Mouse (Mus musculus) forebrain, embryonic 11.5 days (tissue): ENCODE results near the gene Tmem145. TPM values are rescaled to one million over a fixed set of nuclear protein-coding genes. Genes with fewer than 3 reads are reported as not detected.

Experiments
- ATAC-seq: fragments of 200-750 bp; cut with Nextera tagmentation; replicated peaks from 2 replicates; pipeline ENCODE4 v1.8.0; 2017; ENCODE audit warnings: moderate TSS enrichment; ENCODE audit not compliant: low FRiP score
- DNase-seq: peaks from one replicate; pipeline ENCODE4 v3.0.0-alpha.2; 2017; ENCODE audit warnings: low spot score
- H3K27ac ChIP-seq: fragments of 300-500 bp; sonication (generic); 2 replicates; pipeline ENCODE4 v1.5.1; 2014; ENCODE audit warnings: low read depth, low read length
- H3K27me3 ChIP-seq: fragments of 300-500 bp; sonication (generic); 2 replicates; pipeline ENCODE4 v1.6.1; 2014; ENCODE audit warnings: mild to moderate bottlenecking, low read length, mixed read lengths; ENCODE audit not compliant: control insufficient read depth, insufficient read depth
- H3K36me3 ChIP-seq: fragments of 300-500 bp; sonication (generic); 2 replicates; pipeline ENCODE4 v1.6.1; 2014; ENCODE audit warnings: mild to moderate bottlenecking, low read length, moderate library complexity, mixed read lengths; ENCODE audit not compliant: control insufficient read depth, insufficient read depth
- H3K4me1 ChIP-seq: fragments of 300-500 bp; sonication (generic); replicated peaks from 2 replicates; pipeline ENCODE4 v1.6.1; 2014; ENCODE audit warnings: low read length, mixed read lengths; ENCODE audit not compliant: control insufficient read depth, insufficient read depth
- H3K4me2 ChIP-seq: fragments of 300-500 bp; sonication (generic); 2 replicates; pipeline ENCODE4 v1.6.1; 2014; ENCODE audit warnings: low read depth, mild to moderate bottlenecking, low read length, moderate library complexity, mixed read lengths; ENCODE audit not compliant: severe bottlenecking
- H3K4me3 ChIP-seq: fragments of 300-500 bp; sonication (generic); 2 replicates; pipeline ENCODE4 v1.5.1; 2014; ENCODE audit warnings: low read depth, low read length
- H3K9ac ChIP-seq: fragments of 300-500 bp; sonication (generic); 2 replicates; pipeline ENCODE4 v1.6.1; 2014; ENCODE audit warnings: low read length
- H3K9me3 ChIP-seq: fragments of 300-500 bp; sonication (generic); 2 replicates; pipeline ENCODE4 v1.6.1; 2016; ENCODE audit warnings: low read length, mixed read lengths; ENCODE audit not compliant: control insufficient read depth
- WGBS: fragments of 180-500 bp; shearing (Covaris S2); extraction: QIAGEN DNeasy Blood & Tissue Kit; methylation state at CpG from one replicate; pipeline ENCODE4 v1.1.7; 2014; 5-methylcytosine and 5-hydroxymethylcytosine counted together
- polyA plus RNA-seq: library from polyadenylated mRNA; unstranded; fragments of >200 nt; fragmentation: Nextera tagmentation; extraction: Ambion mirVana; gene quantifications from 2 replicates; pipeline ENCODE4 v1.2.1, GENCODE M21; 2014

The Tmem145 gene
- polyA plus RNA-seq, 1 experiment from 2014 or later = 6.7 TPM

- peak overlapping the region; percentile 51 for H3K27ac ChIP-seq
- H3K4me3 ChIP-seq = peak overlapping the region; percentile 82
- H3K4me2 ChIP-seq = peak overlapping the region; percentile 81
- ATAC-seq (peak; percentile 7; the same call in 1 of the 2 replicates), DNase-seq (no peak)
- peak overlapping the region; percentile 77 for H3K9ac ChIP-seq
- no peaks in the 10 kb centered on the region for H3K9me3 ChIP-seq
- H3K27me3 ChIP-seq = no peaks in the 10 kb centered on the region
- peaks cover 9% of the 10 kb centered on the region; the same call in 1 of the 2 replicates for H3K4me1 ChIP-seq
- WGBS = 5% methylated on average over 7 of the region's 7 CpGs
- no peaks in the 10 kb centered on the region; the same call in 1 of the 2 replicates for H3K36me3 ChIP-seq
These were observed 37.3 kb upstream of the Tmem145 start for GRCm38 (mm10) chr7:25268588-25268987.

GRCm38 (mm10) chr7:25269029-25269428, 36.9 kb upstream of the Tmem145 start:
- H3K36me3 ChIP-seq = no peaks in the 10 kb centered on the region; the same call in 1 of the 2 replicates
- WGBS = 43% methylated on average over 4 of the region's 4 CpGs
- no peak overlapping the region for H3K27ac ChIP-seq
- peak overlapping the region; percentile 81 for H3K4me2 ChIP-seq
- DNase-seq (peak; percentile 51), ATAC-seq (no peak)
- peak overlapping the region; percentile 77 for H3K9ac ChIP-seq
- peak overlapping the region; percentile 82 for H3K4me3 ChIP-seq
- no peaks in the 10 kb centered on the region for H3K27me3 ChIP-seq
- H3K4me1 ChIP-seq = peaks cover 9% of the 10 kb centered on the region; the same call in 1 of the 2 replicates
- no peaks in the 10 kb centered on the region for H3K9me3 ChIP-seq

DNA sequence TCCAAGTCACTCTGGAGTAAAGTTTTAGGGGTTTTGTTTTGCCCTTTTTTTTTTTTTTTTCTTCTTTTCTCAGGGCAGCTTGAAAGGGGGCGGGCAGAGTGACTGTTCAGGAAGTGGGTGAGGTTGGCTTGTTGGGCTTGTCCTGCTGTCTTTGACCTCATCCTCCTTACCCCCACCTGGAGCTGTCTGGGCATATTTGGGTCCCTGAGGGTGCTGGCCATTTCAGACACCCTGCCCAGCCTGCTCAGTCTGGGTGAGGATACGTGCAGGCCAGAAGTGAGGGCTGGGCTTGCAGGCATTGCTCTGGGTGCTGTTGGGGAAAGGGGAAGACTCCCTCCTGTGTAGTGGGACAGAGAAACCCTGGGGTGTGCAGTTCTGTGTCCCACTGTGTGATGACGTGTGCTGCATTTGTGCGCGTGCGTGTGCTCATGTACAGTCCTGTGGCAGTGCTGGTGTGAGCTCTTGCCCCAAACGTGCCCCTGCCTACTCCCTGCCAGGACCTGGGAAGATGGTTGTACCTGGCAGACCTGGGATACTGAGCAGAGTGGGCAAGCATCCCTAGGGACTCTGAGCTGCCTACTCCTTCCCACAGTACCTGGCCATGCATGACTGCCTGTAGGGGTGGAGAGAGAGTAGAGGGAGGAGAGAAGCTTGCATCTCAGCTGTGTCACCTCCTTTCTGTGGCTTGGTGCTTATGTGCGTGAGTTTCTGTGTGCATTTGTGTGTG, 36.2 kb upstream of the Tmem145 start:
- no peaks in the 10 kb centered on the region for H3K27me3 ChIP-seq
- 85% methylated on average over 8 of the region's 8 CpGs for WGBS
- ATAC-seq = no peak
- no peak overlapping the region for H3K27ac ChIP-seq
- H3K4me1 ChIP-seq = peaks cover 9% of the 10 kb centered on the region; the same call in 1 of the 2 replicates
- H3K9me3 ChIP-seq = no peaks in the 10 kb centered on the region
- H3K4me2 ChIP-seq = no peak overlapping the region; the same call in 1 of the 2 replicates
- no peak overlapping the region for H3K4me3 ChIP-seq
- peak; percentile 40 for DNase-seq
- H3K36me3 ChIP-seq = no peaks in the 10 kb centered on the region; the same call in 1 of the 2 replicates
- H3K9ac ChIP-seq = 0 out of 2 replicates have a peak overlapping the region, but pooled peaks have one; percentile 7

DNA sequence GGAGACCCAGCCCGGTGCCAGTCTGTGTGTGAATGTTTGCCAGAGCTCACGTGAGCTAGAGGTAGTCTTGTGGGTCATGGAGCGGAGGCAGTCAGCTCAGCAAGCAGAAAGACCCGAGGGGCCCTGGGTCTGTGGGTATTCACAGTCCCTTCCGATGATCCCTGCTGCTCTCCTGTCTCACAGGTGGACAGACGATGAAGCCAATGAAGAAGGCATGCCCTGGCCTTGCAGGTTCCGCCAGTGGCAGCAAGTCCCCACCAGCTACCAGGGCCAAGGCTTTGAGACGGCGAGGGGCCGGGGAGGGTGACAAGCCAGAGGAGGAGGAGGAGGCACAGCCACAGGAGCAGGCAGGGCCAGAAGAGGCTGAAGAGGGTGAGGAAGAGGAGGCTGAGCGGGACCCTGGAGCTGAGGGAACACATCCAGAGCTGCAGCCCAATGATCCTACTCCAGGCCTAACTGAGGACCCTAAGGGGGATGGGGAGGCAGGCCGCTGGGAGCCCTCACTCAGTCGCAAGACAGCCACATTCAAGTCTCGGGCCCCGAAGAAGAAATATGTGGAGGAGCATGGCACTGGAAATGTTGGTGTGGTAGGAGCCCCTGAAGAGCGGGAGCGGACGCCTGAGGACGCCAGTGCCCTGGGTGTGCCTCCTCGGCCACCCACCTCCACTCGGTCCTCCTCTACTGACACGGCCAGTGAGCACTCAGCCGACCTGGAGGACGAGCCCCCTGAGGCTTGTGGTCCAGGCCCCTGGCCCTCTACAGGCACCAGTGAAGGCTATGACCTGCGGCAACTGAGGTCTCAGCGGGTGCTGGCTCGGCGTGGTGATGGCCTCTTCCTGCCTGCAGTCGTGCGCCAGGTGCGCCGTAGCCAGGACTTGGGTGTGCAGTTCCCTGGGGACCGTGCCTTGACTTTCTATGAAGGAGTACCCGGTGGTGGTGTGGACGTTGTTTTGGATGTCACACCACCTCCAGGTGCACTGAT, 35.0 kb upstream of the Tmem145 start:
- DNase-seq (peak; percentile 50), ATAC-seq (no peak)
- Histone ChIP-seq H3K27me3 (no peaks in the 10 kb centered on the region), H3K4me2 (no peak overlapping the region), H3K9ac (no peak overlapping the region), H3K9me3 (no peaks in the 10 kb centered on the region), H3K27ac (no peak overlapping the region), H3K4me3 (no peak overlapping the region), H3K4me1 (peaks cover 12% of the 10 kb centered on the region; the same call in 1 of the 2 replicates), H3K36me3 (no peaks in the 10 kb centered on the region; the same call in 1 of the 2 replicates)
- WGBS = 89% methylated on average over 35 of the region's 35 CpGs

DNA sequence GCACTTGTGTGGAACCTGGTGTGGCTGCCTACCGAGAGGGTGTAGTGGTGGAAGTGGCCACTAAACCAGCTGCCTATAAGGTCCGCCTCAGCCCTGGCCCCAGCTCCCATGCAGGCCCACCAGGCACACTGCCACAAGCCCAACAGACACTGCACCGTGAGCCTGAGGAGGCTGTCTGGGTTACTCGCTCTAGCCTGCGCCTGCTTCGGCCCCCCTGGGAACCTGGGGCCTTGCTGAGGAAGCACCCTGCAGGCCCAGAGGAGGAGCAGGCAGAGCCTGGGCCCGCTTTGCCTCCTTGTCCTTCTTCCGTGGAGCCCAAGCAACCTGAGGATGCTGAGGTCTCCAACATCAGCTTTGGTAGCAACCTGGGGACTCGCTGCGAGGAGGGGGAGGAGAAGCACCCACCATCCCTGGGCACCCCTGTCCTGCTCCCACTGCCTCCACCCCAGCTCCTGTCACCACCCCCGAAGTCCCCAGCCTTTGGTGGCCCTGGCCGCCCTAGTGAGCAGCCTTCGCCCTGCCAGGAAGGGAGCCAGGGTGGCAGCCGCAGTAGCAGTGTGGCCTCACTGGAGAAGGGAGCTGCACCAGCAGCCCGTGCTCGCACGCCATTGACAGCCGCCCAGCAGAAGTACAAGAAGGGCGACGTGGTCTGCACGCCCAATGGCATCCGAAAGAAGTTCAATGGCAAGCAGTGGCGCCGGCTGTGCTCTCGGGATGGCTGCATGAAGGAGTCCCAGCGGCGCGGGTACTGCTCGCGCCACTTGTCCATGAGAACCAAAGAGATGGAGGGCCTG, 34.1 kb upstream of the Tmem145 start:
- no peak overlapping the region for H3K4me3 ChIP-seq
- 91% methylated on average over 30 of the region's 30 CpGs for WGBS

GRCm38 (mm10) chr7:25272445-25273258, 33.3 kb upstream of the Tmem145 start:
- no peaks in the 10 kb centered on the region for H3K9me3 ChIP-seq
- no peaks in the 10 kb centered on the region for H3K27me3 ChIP-seq
- WGBS = 91% methylated on average over 37 of the region's 38 CpGs
- no peaks in the 10 kb centered on the region; the same call in 1 of the 2 replicates for H3K36me3 ChIP-seq
- H3K4me3 ChIP-seq = no peak overlapping the region
- DNase-seq (peak; percentile 47), ATAC-seq (no peak)
- H3K27ac ChIP-seq = no peak overlapping the region
- no peak overlapping the region for H3K4me2 ChIP-seq
- H3K4me1 ChIP-seq = peaks cover 12% of the 10 kb centered on the region; the same call in 1 of the 2 replicates
- H3K9ac ChIP-seq = no peak overlapping the region

More for the DNA sequence above, 34.1 kb upstream of the Tmem145 start:
- ATAC-seq (no peak), DNase-seq (peak; percentile 51)
- no peaks in the 10 kb centered on the region for H3K9me3 ChIP-seq
- H3K27ac ChIP-seq = no peak overlapping the region
- H3K4me1 ChIP-seq = peaks cover 10% of the 10 kb centered on the region; the same call in 1 of the 2 replicates
- no peaks in the 10 kb centered on the region for H3K27me3 ChIP-seq
- no peak overlapping the region for H3K9ac ChIP-seq
- no peak overlapping the region for H3K4me2 ChIP-seq
- H3K36me3 ChIP-seq = no peaks in the 10 kb centered on the region; the same call in 1 of the 2 replicates

- H3K4me2 ChIP-seq = no peak overlapping the region
- no peak overlapping the region for H3K4me3 ChIP-seq
- H3K4me1 ChIP-seq = peaks cover 16% of the 10 kb centered on the region
These were observed 32.4 kb upstream of the Tmem145 start for GRCm38 (mm10) chr7:25273259-25274241.

More at GRCm38 (mm10) chr7:25273259-25274241, 32.4 kb upstream of the Tmem145 start:
- Histone ChIP-seq H3K27me3 (no peaks in the 10 kb centered on the region), H3K27ac (no peak overlapping the region), H3K9ac (no peak overlapping the region; the same call in 1 of the 2 replicates), H3K9me3 (no peaks in the 10 kb centered on the region), H3K36me3 (no peaks in the 10 kb centered on the region; the same call in 1 of the 2 replicates)
- no peak for ATAC-seq
- DNase-seq = peak; percentile 53
- 93% methylated on average over 22 of the region's 22 CpGs for WGBS
